Mouse (Mus musculus) thymus, adult 2 months (tissue): ENCODE measurements around the gene Polr2h. TPM values are rescaled to one million over a fixed set of nuclear protein-coding genes. Genes with fewer than 3 reads are reported as not detected.
A peak's percentile ranks its signal among the peaks of the same experiment; 100 is the strongest.

Experiments used
- DNase-seq: peaks from one replicate; pipeline ENCODE4 v3.0.0; 2021
- H3K27ac ChIP-seq: fragments of 200-500 bp; 2 replicates; pipeline ENCODE4 v1.5.1; 2012; ENCODE audit warnings: low read length, control low read depth; ENCODE audit not compliant: control insufficient read depth, insufficient read depth
- H3K27me3 ChIP-seq: fragments of 200-500 bp; 2 replicates; pipeline ENCODE4 v1.6.1; 2012; ENCODE audit warnings: mild to moderate bottlenecking, low read length, moderate library complexity, mixed read lengths; ENCODE audit not compliant: control insufficient read depth, insufficient read depth
- H3K36me3 ChIP-seq: fragments of 200-500 bp; 2 replicates; pipeline ENCODE4 v1.6.1; 2012; ENCODE audit warnings: mild to moderate bottlenecking, low read length, moderate library complexity; ENCODE audit not compliant: control insufficient read depth, insufficient read depth
- H3K4me1 ChIP-seq: fragments of 200-500 bp; replicated peaks from 2 replicates; pipeline ENCODE4 v1.6.1; 2012; ENCODE audit warnings: low read length; ENCODE audit not compliant: control insufficient read depth, insufficient read depth
- H3K4me3 ChIP-seq: fragments of 200-500 bp; 2 replicates; pipeline ENCODE4 v1.5.1; 2012; ENCODE audit warnings: mild to moderate bottlenecking, low read length, control low read depth, moderate library complexity; ENCODE audit not compliant: control insufficient read depth, insufficient read depth
- CTCF ChIP-seq: fragments of 200-500 bp; IDR thresholded peaks from 2 replicates; pipeline ENCODE4 v1.5.1; 2012; ENCODE audit warnings: mild to moderate bottlenecking, control low read depth, low read length, moderate library complexity, borderline replicate concordance; ENCODE audit not compliant: control insufficient read depth, poor library complexity, insufficient read depth; ENCODE audit errors: extremely low read depth
- POLR2A ChIP-seq: fragments of 200-500 bp; IDR thresholded peaks from 2 replicates; pipeline ENCODE4 v1.6.1; 2012; ENCODE audit warnings: mild to moderate bottlenecking, low read length, control low read depth, moderate library complexity; ENCODE audit not compliant: control insufficient read depth, poor library complexity, insufficient read depth; ENCODE audit errors: extremely low read depth
- WGBS: fragments of 180-500 bp; shearing (Covaris S2); methylation state at CpG from one replicate; pipeline ENCODE4 v1.1.7; 2018; 5-methylcytosine and 5-hydroxymethylcytosine counted together
- polyA plus RNA-seq: library from polyadenylated mRNA; depleted of rRNA; stranded (reverse); fragments of >200 nt; gene quantifications from 2 replicates; pipeline ENCODE4 v1.2.3, GENCODE M21; 2012

Polr2h gene
- polyA plus RNA-seq, 1 experiment: 32.9 TPM

DNA sequence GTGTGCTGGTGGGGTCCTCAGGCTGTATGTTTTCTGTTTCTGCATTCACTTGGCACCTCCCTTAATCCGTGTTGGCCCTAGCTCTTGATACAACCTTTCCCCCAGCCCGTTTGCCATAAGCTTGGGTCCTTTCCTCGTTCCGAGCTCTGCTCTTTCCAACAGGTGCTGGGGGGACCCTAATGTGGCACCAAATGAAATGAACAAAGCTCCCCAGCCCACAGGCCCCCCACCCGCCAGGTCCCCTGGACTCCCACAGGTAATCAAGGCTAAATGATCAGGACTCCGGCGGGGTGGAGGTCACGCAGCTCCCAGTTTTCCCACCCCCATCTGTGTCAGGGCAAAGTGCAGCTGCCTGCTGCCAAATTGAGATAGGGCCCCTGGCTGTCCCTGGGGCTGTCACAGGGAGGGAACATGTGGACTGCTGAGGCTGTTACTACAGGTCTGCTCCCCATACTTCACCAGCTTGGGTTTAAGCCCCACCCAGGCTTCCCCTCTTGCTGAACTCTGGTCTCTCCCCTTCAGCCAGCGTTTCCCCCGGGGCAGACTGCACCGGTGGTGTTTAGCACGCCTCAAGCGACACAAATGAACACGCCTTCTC, 43.7 kb upstream of the Polr2h start:
- H3K4me3 ChIP-seq: peak overlapping the region; percentile 97
- H3K27me3 ChIP-seq: no peaks in the 10 kb centered on the region
- H3K36me3 ChIP-seq: peaks cover 30% of the 10 kb centered on the region
- peak; percentile 31 for DNase-seq
- H3K27ac ChIP-seq: no peak overlapping the region; the same call in 1 of the 2 replicates
- TF ChIP-seq POLR2A: no peak
- 0 out of 2 replicates have a peak, but pooled peaks have one; percentile 22 for TF ChIP-seq CTCF
- peaks cover 16% of the 10 kb centered on the region for H3K4me1 ChIP-seq
- 2% methylated on average over 14 of the region's 14 CpGs for WGBS

DNA sequence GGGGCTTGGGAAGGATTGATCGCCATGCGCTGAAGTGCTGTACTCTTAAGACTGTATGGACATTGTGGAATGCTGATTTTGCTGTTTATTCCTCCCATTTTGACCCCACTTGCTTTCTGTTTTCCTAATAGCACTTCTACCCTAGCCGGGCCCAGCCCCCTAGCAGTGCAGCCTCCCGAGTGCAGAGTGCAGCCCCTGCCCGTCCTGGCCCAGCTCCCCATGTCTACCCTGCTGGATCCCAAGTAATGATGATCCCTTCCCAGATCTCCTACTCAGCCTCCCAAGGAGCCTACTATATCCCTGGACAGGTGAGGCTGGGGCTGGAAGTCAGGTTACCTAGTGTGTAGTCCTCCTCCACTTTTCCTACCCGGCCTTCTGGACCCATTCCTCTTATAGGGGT, 42.3 kb upstream of the Polr2h start:
- TF ChIP-seq POLR2A: no peak
- TF ChIP-seq CTCF: no peak
- Histone ChIP-seq H3K4me3 (no peak overlapping the region), H3K4me1 (peaks cover 16% of the 10 kb centered on the region), H3K27ac (no peak overlapping the region), H3K36me3 (peaks cover 44% of the 10 kb centered on the region), H3K27me3 (no peaks in the 10 kb centered on the region)
- whole genome bisulfite sequencing: 95% methylated on average over 6 of the region's 6 CpGs
- no peak for DNase-seq

DNA sequence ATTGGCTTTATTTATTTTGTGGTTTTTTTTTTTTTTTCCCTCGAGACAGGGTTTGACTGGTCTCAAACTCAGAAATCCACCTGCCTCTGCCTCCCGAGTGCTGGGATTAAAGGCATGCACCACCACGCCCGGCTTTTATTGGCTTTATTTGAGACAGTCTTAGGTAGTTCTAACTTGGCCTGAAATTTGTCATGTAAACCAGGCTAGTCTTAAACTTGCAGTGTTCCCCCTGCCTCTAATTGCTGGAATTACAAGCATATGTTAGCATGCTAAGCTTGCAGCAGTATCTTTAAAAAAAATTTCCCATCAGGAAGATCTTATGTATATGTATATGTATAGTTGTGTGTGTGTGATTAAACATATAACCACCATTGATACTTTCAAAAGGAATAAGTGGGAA, 40.8 kb upstream of the Polr2h start:
- WGBS: 77% methylated on average over 4 of the region's 4 CpGs
- no peak for DNase-seq
- Histone ChIP-seq H3K36me3 (peaks cover 59% of the 10 kb centered on the region), H3K27me3 (no peaks in the 10 kb centered on the region), H3K4me3 (no peak overlapping the region), H3K4me1 (peaks cover 16% of the 10 kb centered on the region), H3K27ac (no peak overlapping the region)
- TF ChIP-seq POLR2A (no peak), CTCF (no peak)

DNA sequence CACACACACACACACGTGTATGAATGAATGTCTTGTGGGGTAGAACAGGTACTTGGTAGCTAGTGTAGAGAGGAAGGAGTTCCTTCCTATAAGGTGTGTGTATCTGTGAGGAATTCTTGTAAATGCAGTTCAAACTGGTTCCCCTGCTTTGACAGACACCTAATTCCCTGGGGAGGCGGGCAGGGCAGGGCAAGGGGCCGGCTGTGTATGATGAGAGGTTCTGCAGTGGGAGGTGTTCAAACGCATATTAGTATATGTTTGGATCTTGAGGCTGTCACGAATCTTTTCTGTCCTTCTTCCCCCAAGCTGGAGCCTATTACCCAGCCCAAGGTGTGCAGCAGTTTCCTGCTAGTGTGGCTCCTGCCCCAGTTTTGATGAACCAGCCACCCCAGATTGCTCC, 40.1 kb upstream of the Polr2h start:
- no peak overlapping the region for H3K4me3 ChIP-seq
- peaks cover 66% of the 10 kb centered on the region for H3K36me3 ChIP-seq
- peaks cover 13% of the 10 kb centered on the region for H3K4me1 ChIP-seq
- DNase-seq: no peak
- no peaks in the 10 kb centered on the region for H3K27me3 ChIP-seq
- no peak overlapping the region for H3K27ac ChIP-seq
- TF ChIP-seq POLR2A (no peak), CTCF (no peak)
- 83% methylated on average over 5 of the region's 5 CpGs for WGBS

DNA sequence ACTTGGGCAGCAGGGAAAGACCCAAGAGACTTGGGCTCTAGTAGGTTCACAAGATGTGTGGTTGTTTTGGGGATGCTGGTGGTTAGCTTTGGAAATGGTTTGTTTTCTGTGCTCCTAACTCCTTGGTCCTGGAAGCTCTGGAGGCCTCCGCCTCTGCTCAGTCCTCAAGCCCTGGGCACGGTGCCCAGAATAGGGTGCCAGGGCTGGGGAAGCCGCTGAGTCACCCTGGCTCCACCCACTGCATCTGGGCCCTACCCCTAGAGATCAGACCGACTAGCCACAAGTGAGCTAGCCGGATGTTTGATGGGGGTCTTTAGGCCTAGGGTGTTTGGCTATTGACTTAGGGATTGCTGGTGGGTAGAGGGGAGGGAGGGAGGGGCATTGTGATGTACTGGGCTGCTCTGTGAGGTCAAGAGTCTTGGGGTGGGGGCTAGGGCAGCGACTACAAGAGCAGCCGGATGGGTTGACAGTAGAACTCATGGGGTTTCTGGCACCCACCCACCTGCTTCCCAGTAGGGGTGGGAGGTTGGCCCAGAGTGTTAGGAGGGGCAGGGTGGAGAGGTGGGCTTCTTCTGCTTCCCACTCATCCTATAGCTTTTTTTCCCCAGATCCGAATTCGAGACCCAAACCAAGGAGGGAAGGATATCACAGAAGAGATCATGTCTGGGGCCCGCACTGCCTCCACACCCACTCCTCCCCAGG, 39.3 kb upstream of the Polr2h start:
- Histone ChIP-seq H3K4me3 (no peak overlapping the region), H3K4me1 (peaks cover 13% of the 10 kb centered on the region), H3K27me3 (no peaks in the 10 kb centered on the region), H3K36me3 (peaks cover 73% of the 10 kb centered on the region), H3K27ac (no peak overlapping the region)
- 61% methylated on average over 10 of the region's 10 CpGs for WGBS
- DNase-seq: no peak
- TF ChIP-seq POLR2A (no peak), CTCF (no peak)

DNA sequence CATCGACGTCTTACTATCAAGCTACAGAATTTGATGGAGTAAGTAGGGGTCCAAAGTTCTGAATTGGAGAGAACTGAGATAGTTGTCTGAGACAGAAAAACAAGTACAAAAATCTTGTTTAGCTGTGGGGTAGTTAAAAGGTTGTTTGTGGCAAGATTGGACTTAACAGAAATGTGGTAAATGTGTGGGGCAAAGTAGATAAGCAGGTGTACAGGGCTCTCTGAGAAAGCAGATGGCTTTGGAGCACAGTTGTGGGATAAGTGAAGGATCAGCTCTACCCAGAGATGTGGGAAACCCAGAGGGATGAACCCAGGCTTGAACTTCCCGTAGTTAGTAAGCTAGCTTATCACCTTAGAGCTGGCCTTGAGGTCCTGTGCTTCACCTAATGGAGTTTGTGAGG, 26.7 kb upstream of the Polr2h start:
- Histone ChIP-seq H3K27ac (no peak overlapping the region), H3K36me3 (peaks cover 47% of the 10 kb centered on the region), H3K4me1 (peaks cover 10% of the 10 kb centered on the region), H3K27me3 (no peaks in the 10 kb centered on the region; the same call in 1 of the 2 replicates), H3K4me3 (no peak overlapping the region)
- WGBS: 73% methylated on average over 3 of the region's 3 CpGs
- DNase-seq: no peak
- no peak for TF ChIP-seq CTCF
- no peak for TF ChIP-seq POLR2A
